Mouse (Mus musculus) thymus, postnatal 0 days (tissue): ENCODE results near the gene Gstt1. TPM values are rescaled to one million over a fixed set of nuclear protein-coding genes. Genes with fewer than 3 reads are reported as not detected.
A peak's percentile ranks its signal among the peaks of the same experiment; 100 is the strongest.

Source experiments
- DNase-seq: peaks from one replicate; pipeline ENCODE4 v3.0.0-alpha.2; 2015; ENCODE audit warnings: low spot score
- polyA plus RNA-seq: library from polyadenylated mRNA; unstranded; fragments of >200 nt; fragmentation: Nextera tagmentation; extraction: Ambion mirVana; gene quantifications from 2 replicates; pipeline ENCODE4 v1.2.1, GENCODE M21; 2015

Gene Gstt1
- polyA plus RNA-seq, 1 experiment from 2014 or later: 2.2 TPM

GRCm38 (mm10) chr10:75764519-75765473 is 33.6 kb downstream of the Gstt1 start:
- DNase-seq: peak; percentile 92

GRCm38 (mm10) chr10:75763682-75764518 is 34.5 kb downstream of the Gstt1 start, which contains the start of gene Cabin1:
Cabin1 (minus strand) TSS chr10:75764341.
- DNase-seq: peak; percentile 99

- no peak for DNase-seq
Observed at GRCm38 (mm10) chr10:75762413-75762812, 36.0 kb downstream of the Gstt1 start.

GRCm38 (mm10) chr10:75760311-75760710 is 38.1 kb downstream of the Gstt1 start:
- DNase-seq: no peak

GRCm38 (mm10) chr10:75756719-75757118 is 41.7 kb downstream of the Gstt1 start:
- DNase-seq: no peak

GRCm38 (mm10) chr10:75744017-75744416 is 54.4 kb downstream of the Gstt1 start:
- DNase-seq: peak; percentile 84

GRCm38 (mm10) chr10:75743369-75743768 is 55.0 kb downstream of the Gstt1 start:
- no peak for DNase-seq

- DNase-seq: no peak
Observed at GRCm38 (mm10) chr10:75740866-75741265, 57.5 kb downstream of the Gstt1 start.

Other genes with a start within 250 kb of the Gstt1 start
- gene Lrrc75b, start 238.3 kb downstream of the Gstt1 start, polyA plus RNA-seq: 0.41 and 0.86 TPM in 2 replicates
- gene Ggt1, start 237.0 kb downstream of the Gstt1 start, polyA plus RNA-seq: 0.90 and 1.5 TPM in 2 replicates
- gene Ggt5, start 209.2 kb downstream of the Gstt1 start, polyA plus RNA-seq: 11.9 and 12.0 TPM in 2 replicates
- 1.9 and 2.9 TPM in 2 replicates for gene Susd2, start 154.6 kb downstream of the Gstt1 start, polyA plus RNA-seq
- 21.3 and 26.1 TPM in 2 replicates for gene Cabin1, start 34.2 kb downstream of the Gstt1 start, polyA plus RNA-seq
- 131 and 132 TPM in 2 replicates for gene Ddt, start 25.2 kb downstream of the Gstt1 start, polyA plus RNA-seq
- not detected in 2 replicates for gene Gm20441, start 17.6 kb downstream of the Gstt1 start, polyA plus RNA-seq
- 9.9 and 10.1 TPM in 2 replicates for gene Gstt3, start 17.2 kb downstream of the Gstt1 start, polyA plus RNA-seq
- 0.14 and 0.18 TPM in 2 replicates for gene Gstt4, start 24.0 kb upstream of the Gstt1 start, polyA plus RNA-seq
- gene Gstt2, start 38.8 kb upstream of the Gstt1 start, polyA plus RNA-seq: 77.5 and 78.6 TPM in 2 replicates
- gene Mif, start 61.7 kb upstream of the Gstt1 start, polyA plus RNA-seq: 1,368 and 1,597 TPM in 2 replicates
- gene Derl3, start 94.8 kb upstream of the Gstt1 start, polyA plus RNA-seq: 1.1 and 1.2 TPM in 2 replicates
- 138 and 140 TPM in 2 replicates for gene Smarcb1, start 123.0 kb upstream of the Gstt1 start, polyA plus RNA-seq
- gene Chchd10, start 134.5 kb upstream of the Gstt1 start, polyA plus RNA-seq: 21.6 and 22.2 TPM in 2 replicates
- 7.9 and 8.6 TPM in 2 replicates for gene Mmp11, start 137.9 kb upstream of the Gstt1 start, polyA plus RNA-seq
- gene Gm867, start 142.1 kb upstream of the Gstt1 start, polyA plus RNA-seq: 0.39 and 0.46 TPM in 2 replicates
- 1.9 and 2.0 TPM in 2 replicates for gene Vpreb3, start 144.5 kb upstream of the Gstt1 start, polyA plus RNA-seq
- 0.94 and 1.3 TPM in 2 replicates for gene Gm5134, start 155.9 kb upstream of the Gstt1 start, polyA plus RNA-seq
- gene Zfp280b, start 234.1 kb upstream of the Gstt1 start, polyA plus RNA-seq: 16.6 TPM in 2 replicates